Mouse (Mus musculus) CH12.LX (cell line): ENCODE data around the gene Lrig1.

Experiments
- CTCF ChIP-seq, 2 experiments: IDR thresholded peaks in 1 of 2; conservative IDR thresholded peaks in 1 of 2; 2 replicates each; pipeline ENCODE4 v1.5.1; 2011 to 2012; ENCODE audit warnings: low read depth in 2 of 2, low read length in 2 of 2, improper control_type of control experiment in 1 of 2, inconsistent platforms in 1 of 2, mild to moderate bottlenecking in 1 of 2, moderate library complexity in 1 of 2
- MYC ChIP-seq: IDR thresholded peaks from 2 replicates; pipeline ENCODE4 v1.6.1; 2011; ENCODE audit warnings: low read depth, mild to moderate bottlenecking, improper control_type of control experiment, low read length

DNA sequence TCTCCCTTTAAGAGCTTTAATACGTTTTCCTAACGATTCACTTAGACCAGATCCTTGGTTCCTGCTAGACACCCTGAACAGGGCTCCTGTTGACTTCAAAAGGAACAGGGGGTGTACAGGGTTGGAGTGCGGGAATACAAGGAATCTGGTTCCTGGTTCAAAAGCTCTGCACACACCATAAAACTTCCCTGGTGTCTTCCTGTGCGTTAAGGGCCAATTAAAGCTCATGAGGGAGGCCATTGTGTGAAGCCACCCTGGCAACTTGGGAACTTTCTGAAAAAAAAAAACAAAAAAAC is 15.6 kb upstream of the Lrig1 start:
- no peak for TF ChIP-seq CTCF (conservative IDR thresholded peaks at IDR 0.05 in 1 of 2, IDR thresholded peaks at IDR 0.05 in 1 of 2; ENCODE audit: low read depth in 2 of 2, low read length in 2 of 2)
- no peak for TF ChIP-seq MYC
